Mouse (Mus musculus) embryo, embryonic 9.5 days (tissue): ENCODE data around the gene Ahr.

ENCODE experiments used
- DNase-seq: peaks from one replicate; pipeline ENCODE4 v3.0.0-alpha.2; 2017; ENCODE audit errors: extremely low spot score

The Ahr gene

DNA sequence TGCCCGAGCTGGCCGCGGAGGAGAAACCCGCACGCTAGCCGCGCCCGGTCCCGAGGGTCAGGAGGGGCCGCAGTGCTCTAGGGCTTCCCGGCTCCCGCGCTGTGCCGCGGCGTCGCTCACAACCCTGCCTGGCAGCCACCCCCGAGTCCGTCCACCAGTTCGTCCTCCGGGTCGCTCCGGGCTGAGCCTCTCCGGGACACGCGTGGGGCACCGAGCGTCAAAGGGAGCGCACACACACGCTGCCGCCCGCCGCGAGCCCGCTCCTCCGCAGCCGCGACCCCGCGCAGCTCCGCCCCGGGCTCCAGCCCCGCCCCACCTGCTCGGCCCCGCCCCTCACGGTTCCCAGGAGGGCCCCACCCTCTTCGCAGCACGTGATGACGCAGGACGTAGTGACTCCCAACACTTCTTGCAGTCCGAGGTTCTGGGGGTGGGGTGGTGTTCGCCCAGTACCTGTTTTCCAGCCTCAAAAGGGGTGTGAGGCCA, at the start of gene Ahr:
Ahr (minus strand) TSS at position 285 of the 483 bp plus-strand sequence.
- peak; percentile 91 for DNase-seq

DNA sequence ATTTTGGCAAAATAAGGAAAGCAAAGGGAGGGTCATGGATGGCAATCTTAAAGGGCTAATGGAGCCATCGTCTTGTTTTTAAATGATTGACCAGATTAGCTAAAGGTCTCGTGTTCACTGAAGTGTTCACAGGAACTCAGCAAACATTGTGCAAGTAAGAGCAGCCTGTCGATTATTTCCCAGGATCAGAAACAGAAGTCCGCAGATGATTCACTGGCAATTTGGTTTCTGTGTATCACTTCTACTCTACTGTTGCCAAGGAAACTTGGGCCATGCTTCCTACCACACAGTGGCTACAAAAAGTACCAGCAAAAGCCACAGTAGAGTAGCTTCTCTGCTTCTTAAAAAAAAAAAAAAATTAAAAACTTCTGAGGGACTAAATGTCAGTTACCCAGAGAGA, 44.0 kb upstream of the Ahr start:
- no peak for DNase-seq

DNA sequence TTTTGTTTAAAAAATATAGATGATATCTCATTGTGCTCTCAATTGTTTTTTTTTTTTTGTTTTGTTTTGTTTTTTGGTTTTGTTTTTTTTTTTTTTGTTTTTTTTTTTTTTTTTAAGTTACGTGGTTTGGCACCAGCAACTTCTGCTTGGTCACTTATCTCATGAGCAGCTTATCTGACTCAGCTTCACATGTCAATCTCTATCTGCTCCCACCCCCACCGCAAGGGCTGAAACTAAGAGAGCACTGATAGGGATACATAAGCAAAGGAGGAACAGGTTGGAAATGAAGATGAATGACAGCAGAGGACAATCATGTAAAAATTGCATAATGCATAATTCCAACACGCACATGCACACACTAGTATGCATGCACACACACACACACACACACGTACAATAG, 41.3 kb upstream of the Ahr start:
- DNase-seq: no peak

DNA sequence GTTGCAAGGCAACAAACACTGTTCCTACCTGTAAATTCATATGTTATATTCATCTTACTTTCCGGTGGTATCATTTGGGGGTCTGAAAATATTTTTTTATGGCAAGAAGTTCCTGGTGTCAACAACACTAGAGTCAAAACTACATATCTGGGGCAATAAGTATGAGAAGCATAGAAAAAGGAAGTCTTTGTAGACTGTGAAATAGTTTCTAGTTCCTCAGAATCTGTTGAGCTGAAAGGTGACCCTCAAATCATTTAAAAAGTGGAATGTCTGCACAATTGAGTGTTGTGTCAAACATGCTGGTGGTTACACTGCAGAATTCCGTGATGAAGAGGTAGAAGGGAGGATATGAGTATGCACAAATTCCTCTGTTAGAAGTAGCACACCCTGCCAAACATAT, 38.9 kb upstream of the Ahr start:
- DNase-seq: no peak

DNA sequence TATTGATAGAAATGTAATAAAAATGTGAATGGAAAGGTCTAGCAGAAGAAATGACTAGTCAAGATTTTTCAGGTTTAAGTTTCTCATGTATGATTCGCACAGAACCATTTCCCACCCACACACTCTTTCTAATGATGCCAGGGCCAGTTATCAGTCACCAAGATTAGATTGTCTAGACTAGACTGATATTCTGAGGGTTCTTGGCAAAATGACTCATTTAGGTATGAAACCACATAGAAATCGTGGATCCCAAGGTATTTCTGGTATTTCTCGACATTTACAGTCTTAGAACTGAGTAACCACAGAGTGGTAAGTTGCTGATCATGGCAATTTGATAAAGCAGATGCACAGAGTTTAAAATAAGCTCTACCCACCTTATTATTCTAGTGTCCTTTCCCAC, 28.0 kb upstream of the Ahr start:
- no peak for DNase-seq

DNA sequence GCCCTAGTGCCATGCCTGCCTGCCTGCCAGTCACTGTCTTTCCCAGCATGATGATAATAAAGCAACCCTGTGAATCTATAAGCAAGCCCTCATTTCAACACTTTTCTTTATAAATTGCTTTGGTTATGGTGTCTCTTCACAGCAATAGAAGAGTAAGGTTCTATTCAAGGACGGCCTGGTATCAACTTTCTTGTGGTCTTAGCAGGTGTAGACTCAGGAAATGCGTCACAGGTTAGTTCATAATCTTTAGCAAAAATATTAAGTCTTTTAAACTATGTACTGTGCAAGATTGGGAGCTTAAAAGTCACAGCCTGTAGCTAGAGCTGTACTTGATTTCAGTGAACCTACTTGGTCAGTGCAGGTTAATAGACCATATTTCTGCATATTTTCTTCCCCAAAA, 24.0 kb upstream of the Ahr start:
- no peak for DNase-seq

DNA sequence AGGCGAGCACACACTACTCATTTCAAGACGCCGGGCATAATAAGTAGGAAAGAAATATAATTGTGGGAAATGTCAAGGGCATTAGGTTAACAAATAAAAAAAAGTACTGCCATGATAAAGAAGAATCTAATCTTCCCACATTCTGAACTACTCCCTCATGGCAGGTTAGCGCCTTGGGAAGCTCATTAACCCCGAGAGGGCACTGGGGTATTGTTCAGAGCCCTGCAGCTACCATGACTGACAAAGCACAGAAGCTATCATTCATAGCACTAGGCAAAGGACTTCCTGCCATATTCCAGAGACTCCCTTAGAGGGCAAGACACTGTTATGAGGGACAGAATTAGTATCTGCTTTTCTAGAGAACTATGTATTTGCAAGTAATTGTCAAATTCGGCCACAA, 21.1 kb upstream of the Ahr start:
- DNase-seq: no peak

DNA sequence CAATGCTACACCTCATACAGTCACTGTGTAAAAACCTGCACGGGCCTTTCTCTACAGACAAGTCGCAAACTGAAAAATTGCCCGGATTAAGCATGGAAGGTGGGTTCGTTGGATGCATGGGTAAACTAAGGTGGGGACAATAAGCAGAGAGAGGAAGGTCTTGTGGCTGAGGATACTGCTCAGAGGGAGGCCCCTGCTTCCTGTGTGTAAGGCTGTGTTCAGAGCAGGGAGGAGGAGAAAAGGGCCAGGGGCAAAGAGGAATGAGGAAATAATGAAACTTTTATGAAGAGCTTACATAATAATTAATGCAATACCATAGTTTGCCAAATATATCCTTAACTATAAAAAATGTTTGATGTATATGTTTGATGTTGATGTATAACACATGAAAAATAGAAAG, 19.5 kb upstream of the Ahr start:
- no peak for DNase-seq

DNA sequence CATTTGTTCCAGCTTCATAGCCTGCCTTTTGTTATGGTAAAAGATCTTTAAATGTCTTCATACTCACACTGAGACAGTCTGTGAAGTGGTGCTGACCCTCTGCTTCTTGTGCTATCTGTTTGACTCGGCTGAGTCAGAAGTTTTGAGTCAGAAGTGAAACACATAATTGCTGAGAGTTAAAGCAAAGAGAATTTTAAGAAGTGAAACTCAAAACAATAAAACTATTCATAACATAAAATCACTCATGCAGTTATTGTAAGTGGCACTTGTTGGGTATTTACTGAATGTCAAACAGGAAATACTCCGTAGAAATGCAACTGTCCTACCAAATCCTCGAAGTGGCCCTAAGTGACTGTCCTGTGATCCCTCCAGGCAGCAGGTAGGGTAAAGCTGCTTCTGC, 18.3 kb upstream of the Ahr start:
- no peak for DNase-seq

DNA sequence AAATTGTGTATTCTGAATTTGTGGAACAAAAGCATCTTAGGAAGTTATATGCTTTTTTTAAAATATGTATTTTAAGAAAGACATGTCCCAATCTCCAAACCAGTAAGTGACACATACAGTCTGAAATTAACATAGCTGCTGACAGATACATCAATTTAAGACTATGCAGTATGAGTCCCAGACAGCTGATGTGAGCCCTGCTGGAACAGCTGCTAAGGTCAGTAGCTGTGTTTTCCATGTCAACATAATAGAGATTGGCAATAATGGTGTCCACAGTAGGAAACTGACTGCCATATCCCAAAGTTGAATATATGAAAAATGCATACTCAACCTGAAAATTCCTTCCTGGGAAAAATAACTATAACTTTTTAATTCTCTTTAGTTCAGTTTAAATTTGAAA, 15.5 kb upstream of the Ahr start:
- DNase-seq: no peak

DNA sequence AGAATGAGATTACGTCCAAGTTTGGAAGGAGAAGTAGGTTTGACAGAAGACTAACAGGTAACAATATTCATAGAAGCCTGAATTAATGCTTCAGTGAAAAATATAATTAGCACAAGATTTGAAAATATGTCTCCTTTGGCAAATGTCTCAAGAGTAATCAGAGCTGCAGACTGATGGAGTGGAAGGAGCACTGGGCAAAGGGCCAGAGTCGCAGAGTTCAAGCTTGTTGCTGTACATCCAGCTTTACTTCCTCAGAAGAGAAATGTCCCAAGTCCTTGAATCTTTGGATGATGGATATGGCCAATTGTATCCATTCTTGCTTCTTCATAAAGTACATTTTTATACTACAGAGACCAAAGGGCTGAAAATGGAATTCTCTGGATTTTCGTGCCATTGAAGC, 8.0 kb upstream of the Ahr start:
- no peak for DNase-seq

DNA sequence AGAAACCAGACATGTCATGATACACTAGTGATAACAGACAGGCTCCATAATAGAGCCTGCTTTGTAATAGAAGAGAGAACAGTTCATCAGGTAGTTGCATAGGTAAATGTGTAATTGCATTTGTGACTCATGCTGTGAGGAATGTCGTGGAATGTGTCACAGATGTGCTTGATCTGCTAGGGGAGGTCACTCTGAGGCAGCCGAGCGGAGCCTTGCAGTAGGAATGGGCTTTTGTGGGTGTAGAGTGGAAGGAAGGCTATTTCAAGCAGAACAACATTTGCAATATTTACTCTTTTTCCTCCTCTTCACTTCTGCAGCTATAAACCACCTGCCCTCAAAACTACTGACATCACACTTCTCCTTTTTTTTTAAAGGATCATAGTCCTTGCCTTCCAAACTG, 4.0 kb upstream of the Ahr start:
- no peak for DNase-seq

DNA sequence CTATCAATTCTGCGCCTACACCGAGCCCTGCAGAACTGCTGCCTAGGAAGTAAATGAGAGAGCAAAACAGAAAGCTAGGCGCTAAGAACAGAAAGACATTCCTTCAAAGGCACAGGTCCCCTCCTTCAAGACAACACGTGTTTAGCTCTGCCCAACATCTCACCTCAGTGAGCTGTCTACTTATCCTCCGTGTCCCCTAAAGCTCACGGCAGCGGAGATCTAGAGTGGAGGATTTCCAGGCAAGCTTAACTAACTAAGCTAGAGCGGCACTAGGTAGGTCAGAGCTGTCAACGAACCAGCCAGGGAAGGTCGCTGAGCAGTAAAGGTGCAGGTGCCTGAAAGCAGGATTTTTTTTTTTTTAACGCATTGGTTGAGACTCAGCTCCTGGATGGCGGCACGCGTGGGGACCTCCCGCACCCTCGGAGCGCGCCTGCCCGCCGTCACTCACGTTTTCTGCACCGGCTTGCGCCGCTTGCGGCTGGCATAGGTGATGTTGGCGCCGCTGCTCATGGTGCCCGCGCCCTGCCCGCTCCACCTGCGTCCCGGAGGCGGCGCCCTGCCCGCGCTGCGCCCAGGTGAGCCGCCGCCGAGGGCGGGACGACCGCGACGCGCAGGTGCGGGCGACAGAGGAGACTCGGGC, 604 bp downstream of the Ahr start:
- DNase-seq: peak; percentile 28

DNA sequence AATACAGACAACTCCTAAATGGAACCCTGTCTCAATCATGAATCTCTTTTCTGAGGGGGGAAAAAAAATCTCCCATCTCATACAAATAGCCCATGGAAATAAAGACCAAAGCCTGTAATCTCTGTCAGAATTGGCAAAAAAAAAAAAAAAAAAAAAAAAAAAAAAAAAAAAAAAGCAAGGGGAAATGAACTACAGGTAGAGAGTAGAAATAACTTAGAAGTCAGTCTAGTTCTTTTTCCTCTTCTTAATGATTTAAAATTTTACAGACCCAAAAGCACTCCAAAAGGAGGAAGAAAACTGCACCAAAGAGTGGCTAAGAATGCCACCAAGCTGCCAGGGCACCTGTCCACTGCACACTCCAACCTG, 1.1 kb downstream of the Ahr start:
- no peak for DNase-seq

DNA sequence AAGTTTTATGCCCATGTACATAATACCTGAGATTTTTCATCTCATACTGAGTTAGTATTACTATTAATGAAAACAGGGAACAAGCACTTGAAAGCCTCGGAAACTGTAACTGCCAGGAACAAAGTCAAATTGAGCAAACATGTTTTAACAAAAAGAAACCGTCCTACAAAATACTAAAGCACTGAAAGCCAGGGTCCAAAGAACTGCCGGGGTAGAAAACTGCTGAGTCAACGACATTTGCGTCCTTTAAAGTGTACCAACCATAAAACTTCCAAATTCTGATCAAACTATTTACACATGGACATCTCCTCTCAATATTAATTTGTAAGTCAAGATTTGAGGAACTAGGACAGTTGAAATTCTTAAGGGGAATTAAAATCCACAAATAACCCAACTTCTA, 1.7 kb downstream of the Ahr start:
- DNase-seq: no peak

DNA sequence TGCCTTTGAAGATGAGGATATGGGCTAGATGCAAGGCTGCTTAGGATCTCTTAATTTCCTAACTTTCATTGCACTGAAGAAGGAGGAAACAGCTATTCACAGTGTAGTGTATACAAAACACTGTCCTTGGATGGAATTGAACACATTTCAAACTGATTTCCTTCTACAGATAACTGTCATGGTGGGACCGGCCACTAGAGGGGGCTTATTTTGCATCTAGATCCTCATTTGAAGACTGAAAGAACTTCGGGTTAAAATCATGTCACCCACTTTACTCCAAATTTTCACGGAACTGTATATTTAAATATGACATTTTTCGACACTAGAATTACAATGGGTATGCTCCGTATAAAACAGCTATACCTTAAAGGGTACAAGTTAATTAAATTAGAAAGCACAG, 2.7 kb downstream of the Ahr start:
- DNase-seq: peak; percentile 47

DNA sequence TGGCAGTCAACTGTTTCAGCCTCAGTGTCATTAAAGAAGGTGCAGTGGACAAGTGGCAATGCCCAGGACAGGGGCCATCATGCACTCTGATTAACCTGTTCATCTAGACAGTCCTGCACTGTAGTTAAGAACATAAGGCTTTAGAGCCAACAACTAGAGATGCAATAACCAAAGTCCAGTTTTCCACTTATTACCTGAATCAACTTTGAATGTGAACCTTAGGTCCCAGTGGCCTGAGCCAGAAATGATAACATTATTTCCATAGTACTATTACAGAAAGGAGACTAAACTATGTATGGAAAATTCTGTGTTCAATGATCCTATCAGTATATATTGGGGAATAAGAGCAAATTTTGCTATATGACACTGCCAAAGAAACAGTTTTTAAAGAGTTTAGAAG, 4.3 kb downstream of the Ahr start:
- DNase-seq: no peak

DNA sequence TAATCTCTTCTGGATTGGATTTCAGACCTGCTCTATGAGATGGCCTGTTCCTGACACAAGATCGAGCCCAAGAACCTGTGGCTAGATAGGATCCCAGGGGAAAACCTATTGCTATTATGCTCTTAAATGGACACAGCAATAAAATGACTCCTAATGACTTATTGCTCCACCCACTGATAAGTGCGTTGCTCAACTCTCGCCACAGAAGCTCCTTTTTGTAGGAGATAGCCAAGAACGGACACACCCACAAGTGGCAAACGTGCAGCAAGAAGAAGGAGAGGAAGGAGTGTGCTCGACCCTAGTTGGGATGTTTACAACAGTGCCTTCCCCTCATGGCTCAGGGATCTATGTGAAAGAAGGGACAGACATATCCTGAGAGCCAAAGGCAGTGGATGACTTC, 7.4 kb downstream of the Ahr start:
- DNase-seq: no peak

DNA sequence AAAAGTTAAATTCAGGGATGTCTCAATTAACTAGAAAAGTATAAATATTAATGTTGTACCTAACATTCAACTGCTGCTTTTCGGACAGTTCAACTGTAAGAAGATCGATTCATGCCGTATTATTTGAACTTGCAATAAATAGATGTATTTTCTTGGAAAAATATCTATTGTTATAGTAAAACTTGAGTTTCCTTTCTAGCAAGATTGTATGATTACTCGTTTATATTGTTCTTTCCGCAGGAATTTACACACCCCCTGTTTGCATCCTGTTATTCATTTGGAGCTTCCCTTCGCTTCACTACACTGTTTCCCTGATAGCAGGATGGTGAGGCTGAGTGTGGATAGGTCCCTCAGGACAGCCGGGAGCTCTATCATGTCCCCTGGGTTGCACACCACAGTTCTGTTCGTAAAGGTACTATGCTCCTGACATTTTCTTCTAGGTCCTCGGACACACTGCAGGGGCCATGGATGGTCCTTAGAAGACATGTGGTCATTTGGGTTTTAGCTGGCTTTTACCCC, 12.2 kb downstream of the Ahr start:
- DNase-seq: no peak

DNA sequence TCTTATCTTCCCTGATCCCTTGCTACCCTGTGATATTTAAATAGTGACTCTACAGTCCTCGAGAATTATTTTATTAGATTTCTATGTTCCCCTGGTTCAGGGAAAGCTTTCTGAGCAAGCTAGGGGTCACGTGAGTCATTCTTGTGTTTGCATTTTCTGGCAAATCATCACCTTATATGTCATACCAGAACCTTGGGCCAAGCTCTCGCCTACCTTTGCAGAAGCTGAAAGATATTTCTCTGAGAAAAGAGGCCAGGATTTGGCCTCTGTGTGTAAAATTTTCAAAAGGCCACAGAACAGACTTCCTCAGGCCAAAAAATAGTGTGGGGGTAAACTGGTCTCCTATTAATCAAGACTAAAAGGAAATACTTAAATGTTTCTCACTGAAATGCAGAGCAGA, 19.2 kb downstream of the Ahr start:
- DNase-seq: no peak

DNA sequence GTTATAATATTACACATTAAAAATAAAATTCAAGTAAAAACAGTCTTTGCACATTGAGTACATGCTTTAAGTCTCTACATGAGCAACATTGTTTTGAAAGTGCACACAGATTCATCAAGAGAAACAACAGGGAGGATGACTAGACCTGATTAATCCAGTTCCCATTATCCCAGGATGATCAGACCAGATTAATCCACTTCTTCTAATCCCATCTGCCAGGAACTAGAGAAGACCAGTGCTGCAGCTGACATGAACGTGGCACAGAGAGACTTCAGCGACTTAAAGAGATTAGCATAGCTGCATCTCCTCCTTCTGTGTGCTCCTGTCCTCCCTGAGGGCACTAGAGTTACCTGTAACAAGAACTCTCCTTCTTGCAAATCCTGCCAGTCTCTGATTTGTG, 20.2 kb downstream of the Ahr start:
- no peak for DNase-seq

DNA sequence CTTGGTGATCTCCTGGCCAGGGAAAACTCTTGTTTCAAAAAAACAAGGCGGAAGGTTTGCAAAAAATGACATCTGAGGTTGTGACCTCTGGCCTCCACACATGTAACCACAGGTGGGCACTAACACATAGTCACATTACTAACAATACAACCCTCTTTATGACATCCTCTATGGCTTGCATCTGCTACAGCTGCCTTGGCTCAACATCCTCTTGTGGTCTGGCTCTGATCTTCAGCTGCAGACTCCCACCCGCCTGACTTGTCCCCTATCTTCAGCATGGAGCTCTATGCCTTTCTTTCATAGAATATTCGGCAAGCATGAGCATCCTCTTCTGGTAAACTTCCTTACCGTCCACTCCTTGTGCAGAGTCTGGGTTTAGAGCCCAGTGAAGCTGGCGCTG, 24.1 kb downstream of the Ahr start:
- DNase-seq: no peak

DNA sequence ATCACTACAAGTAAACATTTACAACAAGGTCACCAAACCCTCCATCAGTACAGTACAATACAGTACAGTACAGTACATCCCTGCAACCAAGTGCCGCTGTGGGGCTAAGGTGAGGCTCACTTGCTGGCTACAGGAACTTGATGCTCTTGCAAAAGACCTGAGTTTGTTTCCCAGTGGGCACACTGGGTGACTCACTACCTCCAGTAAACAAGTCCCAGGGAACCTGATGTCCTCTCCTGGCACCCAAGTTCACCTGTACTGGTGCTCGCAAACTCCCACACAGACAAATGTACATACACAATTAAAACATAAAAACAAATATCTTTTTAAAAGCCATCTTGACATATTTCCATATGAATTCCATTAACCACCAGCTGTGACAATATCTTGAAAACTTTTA, 28.5 kb downstream of the Ahr start:
- DNase-seq: no peak

DNA sequence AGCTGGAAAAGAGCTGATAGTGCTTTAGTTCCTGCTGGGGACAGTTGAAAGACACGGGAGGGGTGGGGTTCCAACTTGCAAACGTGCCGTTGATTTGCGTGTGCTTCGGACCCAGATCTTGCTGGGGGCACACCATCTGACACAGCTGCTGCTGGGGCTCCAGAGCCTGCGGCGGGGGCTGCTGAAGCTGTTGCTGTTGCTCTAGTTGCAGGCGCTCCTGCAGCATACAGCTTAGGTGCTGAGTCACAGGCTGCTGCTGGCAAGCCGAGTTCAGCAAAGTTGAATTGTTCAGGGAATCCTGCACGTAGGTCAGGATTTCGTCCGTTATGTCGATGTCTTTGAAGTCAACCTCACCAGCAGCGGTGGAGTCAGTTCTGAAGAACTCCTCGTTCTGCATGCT, 30.8 kb downstream of the Ahr start:
- DNase-seq: no peak
